Mouse (Mus musculus): ENCODE results near the gene Fchsd2. TPM values are rescaled to one million over a fixed set of nuclear protein-coding genes. Genes with fewer than 3 reads are reported as not detected.

Fchsd2 gene
- polyA plus RNA-seq, 1 experiment from 2014 or later = 17.3 TPM

Other genes starting within 250 kb of the Fchsd2 start
- 4.4 and 5.3 TPM in 2 replicates for gene Relt, start 229.4 kb upstream of the Fchsd2 start, polyA plus RNA-seq (2016; fragmentation: Nextera tagmentation; extraction: Ambion mirVana)
- 7.9 and 10.1 TPM in 2 replicates for gene Arhgef17, start 160.8 kb upstream of the Fchsd2 start, polyA plus RNA-seq (2016; fragmentation: Nextera tagmentation; extraction: Ambion mirVana)
- 0.97 and 1.2 TPM in 2 replicates for gene P2ry6, start 118.2 kb upstream of the Fchsd2 start, polyA plus RNA-seq (2016; fragmentation: Nextera tagmentation; extraction: Ambion mirVana)
- gene P2ry2, start 80.0 kb upstream of the Fchsd2 start, polyA plus RNA-seq (2016; fragmentation: Nextera tagmentation; extraction: Ambion mirVana) = 1.0 and 1.1 TPM in 2 replicates
- gene Atg16l2, start 209.4 kb downstream of the Fchsd2 start, polyA plus RNA-seq (2016; fragmentation: Nextera tagmentation; extraction: Ambion mirVana) = 19.2 and 22.1 TPM in 2 replicates
- 24.7 and 62.7 TPM in 2 replicates for gene Stard10, start 224.2 kb downstream of the Fchsd2 start, polyA plus RNA-seq (2016; fragmentation: Nextera tagmentation; extraction: Ambion mirVana)

Data from heart, embryonic 10.5 days (tissue).